Mouse (Mus musculus): Measurements from ENCODE around the gene Usp8. TPM values are rescaled to one million over a fixed set of nuclear protein-coding genes. Genes with fewer than 3 reads are reported as not detected.
A peak's percentile ranks its signal among the peaks of the same experiment; 100 is the strongest.

The Usp8 gene
- polyA plus RNA-seq (2015; fragmentation: Nextera tagmentation; extraction: Ambion mirVana), result 11.2 and 12.9 TPM in 2 replicates

DNA sequence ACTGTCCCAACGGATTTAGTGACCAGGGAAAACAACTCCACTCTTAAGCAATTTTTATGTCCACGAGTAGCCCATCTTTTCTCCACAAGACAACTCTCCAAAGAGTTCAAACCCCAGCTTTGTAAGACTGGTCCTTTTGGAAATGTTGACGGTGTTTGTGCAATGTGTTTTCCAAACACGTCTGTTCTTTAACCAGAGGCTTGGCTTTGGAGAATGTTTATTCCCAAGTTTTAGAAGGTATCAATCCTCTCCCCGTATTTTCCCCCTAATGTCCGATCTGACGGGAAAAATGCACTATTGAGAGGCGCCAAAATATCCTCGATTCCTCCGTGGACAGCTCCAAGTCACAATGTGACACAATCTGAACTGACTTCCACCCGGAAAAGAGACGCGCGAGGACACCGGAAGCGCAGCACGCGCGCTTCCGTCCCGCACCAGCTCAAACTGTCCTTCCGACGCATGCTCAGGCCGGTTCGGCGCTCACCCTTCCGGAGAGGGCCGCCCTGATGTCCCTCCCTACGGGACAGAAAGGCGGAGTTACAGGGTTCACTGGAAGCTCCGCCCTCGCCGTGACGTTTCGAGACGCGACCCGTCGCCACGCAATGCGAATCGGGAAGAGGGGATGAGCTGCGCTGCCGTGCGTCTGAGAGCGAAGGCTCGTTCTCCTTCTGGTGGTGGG, at the start of gene Usp8:
Gene Usp8, plus strand, starts transcription at position 570 of the 679 bp plus-strand sequence.
- ATAC-seq, result peak; percentile 100
- peak; percentile 46; the same call in 1 of the 2 replicates for TF ChIP-seq EP300 (IDR thresholded peaks at IDR 0.05; ENCODE audit: low read depth)
- 0 out of 2 replicates have a peak, but pooled peaks have one; percentile 7 for TF ChIP-seq CTCF (IDR thresholded peaks at IDR 0.05; ENCODE audit: low read depth)
- Histone ChIP-seq H3K4me1 (ENCODE audit: insufficient read depth) (peaks cover 12% of the 10 kb centered on the region), H3K36me3 (replicated peaks; ENCODE audit: insufficient read depth, low read length) (no peaks in the 10 kb centered on the region), H3K9ac (replicated peaks) (peak within 1 kb of the TSS; percentile 97), H3K27ac (ENCODE audit: low read depth) (peak within 1 kb of the TSS; percentile 93), H3K4me2 (ENCODE audit: low read depth, low read length) (peak within 1 kb of the TSS; percentile 78), H3K27me3 (ENCODE audit: insufficient read depth, low read length) (no peaks in the 10 kb centered on the region), H3K4me3 (ENCODE audit: low read depth, low read length) (peak within 1 kb of the TSS; percentile 98), H3K9me3 (ENCODE audit: low read length) (no peaks in the 10 kb centered on the region)
- 3% methylated on average over 46 of the region's 47 CpGs for WGBS (ENCODE audit: insufficient replicate concordance)
- peak; percentile 98 for DNase-seq

- ATAC-seq, result no peak
- H3K4me2 ChIP-seq (ENCODE audit: low read depth, low read length), result no peak overlapping the region
- no peaks in the 10 kb centered on the region for H3K9me3 ChIP-seq (ENCODE audit: low read length)
- 37% methylated on average over 4 of the region's 4 CpGs for WGBS (ENCODE audit: insufficient replicate concordance)
- no peaks in the 10 kb centered on the region for H3K36me3 ChIP-seq (replicated peaks; ENCODE audit: insufficient read depth, low read length)
- H3K27me3 ChIP-seq (ENCODE audit: insufficient read depth, low read length), result no peaks in the 10 kb centered on the region
- no peak overlapping the region for H3K4me3 ChIP-seq (ENCODE audit: low read depth, low read length)
- peaks cover 2% of the 10 kb centered on the region for H3K4me1 ChIP-seq (ENCODE audit: insufficient read depth)
- no peak overlapping the region for H3K27ac ChIP-seq (ENCODE audit: low read depth)
- H3K9ac ChIP-seq (replicated peaks), result no peak overlapping the region
- TF ChIP-seq CTCF (IDR thresholded peaks at IDR 0.05; ENCODE audit: low read depth) (peak; percentile 77), EP300 (IDR thresholded peaks at IDR 0.05; ENCODE audit: low read depth) (no peak)
- no peak for DNase-seq
Measured at GRCm38 (mm10) chr2:126663481-126663880, 43.6 kb upstream of the Usp8 start.

DNA sequence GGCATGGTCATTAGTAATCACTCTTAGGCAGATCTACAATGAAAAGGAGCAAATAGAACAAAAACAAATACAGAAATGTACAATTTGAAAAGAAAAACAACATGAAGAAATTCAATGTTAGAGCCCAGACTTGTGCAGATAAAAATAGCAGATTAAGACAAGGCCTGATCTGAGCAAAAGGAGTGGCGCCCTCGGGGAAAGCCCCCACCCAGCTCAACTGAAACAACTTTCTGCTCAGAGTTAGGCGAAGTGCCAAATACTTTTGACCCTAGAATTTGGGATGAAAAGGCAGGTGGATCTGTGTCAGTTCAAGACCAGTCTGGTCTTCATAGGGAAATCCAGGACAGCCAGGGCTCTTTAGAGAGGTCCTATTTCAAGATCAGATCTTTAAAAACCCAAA, 41.1 kb upstream of the Usp8 start:
- Histone ChIP-seq H3K9me3 (ENCODE audit: low read length) (no peaks in the 10 kb centered on the region), H3K36me3 (replicated peaks; ENCODE audit: insufficient read depth, low read length) (no peaks in the 10 kb centered on the region), H3K4me1 (ENCODE audit: insufficient read depth) (peaks cover 2% of the 10 kb centered on the region), H3K4me2 (ENCODE audit: low read depth, low read length) (no peak overlapping the region), H3K27ac (ENCODE audit: low read depth) (no peak overlapping the region), H3K27me3 (ENCODE audit: insufficient read depth, low read length) (no peaks in the 10 kb centered on the region), H3K4me3 (ENCODE audit: low read depth, low read length) (no peak overlapping the region), H3K9ac (replicated peaks) (no peak overlapping the region)
- DNase-seq, result no peak
- no peak for ATAC-seq
- 66% methylated on average over 3 of the region's 3 CpGs for WGBS (ENCODE audit: insufficient replicate concordance)
- TF ChIP-seq CTCF (IDR thresholded peaks at IDR 0.05; ENCODE audit: low read depth) (no peak), EP300 (IDR thresholded peaks at IDR 0.05; ENCODE audit: low read depth) (no peak)

- H3K4me2 ChIP-seq (ENCODE audit: low read depth, low read length), result peak overlapping the region; percentile 13; the same call in 1 of the 2 replicates
- ATAC-seq (0 out of 2 replicates have a peak, but pooled peaks have one; percentile 47), DNase-seq (no peak)
- no peak overlapping the region for H3K4me3 ChIP-seq (ENCODE audit: low read depth, low read length)
- no peaks in the 10 kb centered on the region for H3K9me3 ChIP-seq (ENCODE audit: low read length)
- 80% methylated on average over 5 of the region's 5 CpGs for WGBS (ENCODE audit: insufficient replicate concordance)
- no peak overlapping the region for H3K9ac ChIP-seq (replicated peaks)
- peaks cover 15% of the 10 kb centered on the region for H3K4me1 ChIP-seq (ENCODE audit: insufficient read depth)
- TF ChIP-seq EP300 (IDR thresholded peaks at IDR 0.05; ENCODE audit: low read depth) (no peak), CTCF (IDR thresholded peaks at IDR 0.05; ENCODE audit: low read depth) (no peak)
- no peaks in the 10 kb centered on the region for H3K27me3 ChIP-seq (ENCODE audit: insufficient read depth, low read length)
- peak overlapping the region; percentile 5 for H3K27ac ChIP-seq (ENCODE audit: low read depth)
- no peaks in the 10 kb centered on the region for H3K36me3 ChIP-seq (replicated peaks; ENCODE audit: insufficient read depth, low read length)
Measured at GRCm38 (mm10) chr2:126668621-126669252, 38.4 kb upstream of the Usp8 start.

DNA sequence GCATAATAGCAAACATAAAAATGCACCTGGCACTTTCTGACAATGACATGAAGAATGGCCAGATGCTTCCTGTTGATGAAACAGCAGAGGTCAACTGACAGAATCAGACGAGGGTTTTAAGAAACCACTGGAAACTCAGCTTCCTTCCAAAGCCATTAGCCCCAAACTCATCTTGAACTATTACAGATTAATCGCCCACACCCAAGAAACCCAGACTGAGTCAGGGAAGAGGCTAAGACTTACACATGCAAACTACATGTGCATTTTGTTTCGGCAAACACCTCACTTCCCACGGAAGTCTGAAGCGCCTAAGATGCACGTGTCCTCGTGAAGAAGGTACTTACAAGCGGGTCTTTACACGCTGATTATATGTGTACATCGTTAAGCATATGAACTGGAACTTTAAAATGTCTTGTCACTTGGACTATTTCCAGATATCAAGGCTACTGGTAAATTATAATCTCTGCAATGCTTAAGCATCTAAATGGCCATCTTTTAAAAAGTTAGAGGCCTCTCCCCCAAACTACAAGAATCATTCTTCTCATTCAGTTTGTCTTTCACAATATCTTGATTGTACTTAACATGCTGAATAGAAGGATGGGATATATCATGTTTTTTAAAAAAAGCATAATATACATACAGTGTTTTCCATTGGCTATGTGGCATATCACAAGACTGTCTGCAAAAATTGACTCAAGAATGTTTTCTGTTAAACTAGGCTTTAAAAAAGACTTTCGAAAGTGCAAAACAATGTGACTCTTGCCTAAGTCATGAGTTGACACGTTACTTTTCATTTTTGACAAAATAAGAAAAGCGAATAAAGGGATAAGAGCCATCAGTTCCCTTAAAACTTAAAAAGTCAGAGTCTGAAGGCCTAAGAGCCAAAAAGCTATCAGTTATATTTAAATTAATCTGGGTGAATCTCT, 33.5 kb upstream of the Usp8 start:
- ATAC-seq (no peak), DNase-seq (peak; percentile 17)
- TF ChIP-seq CTCF (IDR thresholded peaks at IDR 0.05; ENCODE audit: low read depth) (no peak), EP300 (IDR thresholded peaks at IDR 0.05; ENCODE audit: low read depth) (no peak; the same call in 1 of the 2 replicates)
- no peaks in the 10 kb centered on the region for H3K9me3 ChIP-seq (ENCODE audit: low read length)
- H3K9ac ChIP-seq (replicated peaks), result peak overlapping the region; percentile 99
- peak overlapping the region; percentile 100 for H3K27ac ChIP-seq (ENCODE audit: low read depth)
- H3K36me3 ChIP-seq (replicated peaks; ENCODE audit: insufficient read depth, low read length), result no peaks in the 10 kb centered on the region
- H3K27me3 ChIP-seq (ENCODE audit: insufficient read depth, low read length), result no peaks in the 10 kb centered on the region
- peak overlapping the region; percentile 84 for H3K4me2 ChIP-seq (ENCODE audit: low read depth, low read length)
- WGBS (ENCODE audit: insufficient replicate concordance), result 24% methylated on average over 13 of the region's 13 CpGs
- peaks cover 22% of the 10 kb centered on the region for H3K4me1 ChIP-seq (ENCODE audit: insufficient read depth)
- H3K4me3 ChIP-seq (ENCODE audit: low read depth, low read length), result peak overlapping the region; percentile 85
